Mouse (Mus musculus): ENCODE measurements at regions not wholly inside any gene's neighbourhood (a gene's known extent, or its start where the extent isn't known, plus 50 kb on each side); places are given as distances from the start of the nearest gene placed in this dataset.
A peak's percentile ranks its signal among the peaks of the same experiment; 100 is the strongest.
"Not testable (repeated sequence)": the region's sequence is repeated elsewhere in the genome, so short reads cannot be mapped to it uniquely, and the experiment has no call there.

DNA sequence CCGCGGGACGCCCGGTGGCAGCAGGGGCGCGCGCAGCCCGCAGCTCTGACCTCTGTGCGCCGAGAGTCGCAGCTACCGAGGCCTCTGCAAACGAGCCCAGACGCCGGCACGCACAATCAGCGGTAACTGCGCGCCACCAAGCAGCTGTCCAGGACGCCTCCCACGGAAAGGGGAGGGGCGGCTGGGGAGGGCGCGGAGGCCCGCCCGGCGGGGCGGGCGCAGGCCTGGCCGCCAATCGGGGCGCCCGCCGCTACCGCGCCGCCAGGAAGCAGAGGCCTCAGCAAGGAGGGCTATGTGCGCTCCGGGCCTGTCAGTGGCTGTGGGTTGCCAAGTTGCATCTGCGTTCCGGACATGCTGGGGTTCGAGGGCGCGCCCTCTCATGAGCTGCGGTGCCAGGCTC lies 613.3 kb upstream of the Ywhaq start:
- DNase-seq, result peak; percentile 8
- intact Hi-C loops (cut with DNase I; ENCODE audit: low total_unique reads), result not testable (repeated sequence)

DNA sequence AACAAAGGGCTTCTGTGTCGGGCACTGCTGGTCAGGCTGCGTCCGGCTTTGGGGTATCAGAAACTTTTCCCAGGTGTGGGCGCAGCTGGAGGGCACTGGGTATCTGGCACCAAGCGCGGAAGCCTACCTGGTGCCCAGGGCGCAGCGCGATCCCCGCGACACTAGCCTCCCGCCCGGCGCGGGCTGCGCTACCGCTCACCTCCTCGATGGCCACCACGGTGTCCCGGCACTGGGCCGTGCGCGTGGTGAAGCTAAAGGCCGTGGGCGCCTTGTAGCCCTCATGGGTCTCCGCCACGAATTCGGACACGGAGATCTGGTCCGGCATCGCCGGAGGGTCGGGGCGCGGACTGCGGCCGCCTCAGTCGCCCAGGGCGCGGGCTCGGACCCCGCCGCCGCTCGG lies 612.8 kb upstream of the Ywhaq start:
- intact Hi-C loops (cut with DNase I; ENCODE audit: low total_unique reads); DNase-seq: not testable (repeated sequence)

Measured in gastrocnemius, postnatal 14 days (tissue).